Mouse (Mus musculus): Measurements from ENCODE around the gene Ppp5c.

DNA sequence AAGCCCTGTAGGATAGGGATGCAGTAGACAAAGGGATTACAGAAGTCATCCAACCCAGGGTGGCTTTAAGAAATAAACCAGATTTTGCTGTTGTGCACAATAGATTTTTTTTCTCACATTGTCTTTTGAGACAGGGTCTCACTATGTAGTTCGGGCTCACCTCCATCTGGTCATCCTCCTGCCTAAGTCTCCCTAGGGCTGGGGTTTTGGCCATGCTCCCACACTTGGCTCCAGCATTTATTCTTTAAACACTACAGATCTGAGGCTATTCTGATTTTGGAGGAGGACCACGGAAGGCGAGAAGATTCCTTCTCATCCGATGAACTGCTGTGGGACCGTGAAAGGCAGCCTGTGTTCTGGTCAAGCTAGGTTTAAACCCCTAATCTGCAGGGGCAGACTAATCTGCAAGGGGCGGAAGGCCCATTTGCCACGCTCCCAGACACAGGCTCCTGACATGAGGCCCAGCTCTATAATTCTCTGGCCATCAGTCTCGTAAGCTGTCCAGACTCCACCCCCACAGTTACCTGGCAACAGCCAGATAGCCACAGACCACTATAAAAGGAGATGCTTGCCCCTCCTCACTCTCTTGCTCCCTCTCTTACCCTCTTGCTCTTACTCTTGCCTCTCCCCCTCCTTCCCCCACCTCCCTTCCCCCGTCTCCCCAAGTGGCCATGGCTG lies 10.4 kb upstream of the Ppp5c start:
- no peak for TF ChIP-seq CTCF (IDR thresholded peaks at IDR 0.05; ENCODE audit: borderline replicate concordance, insufficient read depth, low read length)
- TF ChIP-seq POLR2A (IDR thresholded peaks at IDR 0.05; ENCODE audit: low read depth, low read length), result no peak
